Mouse (Mus musculus): ENCODE measurements around the gene Gm48552.

DNA sequence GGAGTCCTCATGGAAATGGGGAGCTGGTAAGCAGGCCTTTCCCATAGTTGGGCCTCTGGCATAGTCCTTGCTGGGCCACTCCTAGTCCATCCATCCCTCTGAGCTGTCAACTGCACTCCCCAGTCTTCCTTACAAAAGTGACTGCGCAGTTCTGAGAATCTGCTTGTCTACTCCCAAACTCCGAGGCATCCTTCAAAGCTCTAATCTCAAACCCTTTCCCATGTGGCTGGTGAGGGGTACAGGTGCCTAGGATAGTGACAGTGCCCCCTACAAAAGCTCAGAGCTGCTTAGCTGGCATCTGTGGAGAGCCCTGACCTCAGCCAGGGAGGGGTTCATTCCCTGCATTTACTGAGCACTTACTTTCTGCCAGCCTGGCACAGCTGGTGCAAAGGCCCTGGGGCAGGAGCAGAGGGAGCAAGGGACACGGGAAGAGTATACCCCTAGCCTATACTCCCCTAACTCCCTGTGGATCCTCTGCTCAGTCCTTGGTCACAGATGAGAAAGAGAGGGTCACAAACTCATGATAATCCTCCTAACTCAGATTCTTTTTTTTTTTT lies 33.9 kb downstream of the Gm48552 start:
- TF ChIP-seq POLR2A (IDR thresholded peaks at IDR 0.05; ENCODE audit: insufficient read depth, low read depth, low read length) (no peak), CTCF (IDR thresholded peaks at IDR 0.05; ENCODE audit: insufficient read depth, low read depth, low read length) (no peak)

All from olfactory bulb, adult 2 months (tissue).